Mouse (Mus musculus): ENCODE measurements around the gene Tmem248. TPM values are rescaled to one million over a fixed set of nuclear protein-coding genes. Genes with fewer than 3 reads are reported as not detected.

Gene Tmem248
- total and polyA plus RNA-seq, 3 experiments: 20.8 to 46.1 (median 35.7) TPM

DNA sequence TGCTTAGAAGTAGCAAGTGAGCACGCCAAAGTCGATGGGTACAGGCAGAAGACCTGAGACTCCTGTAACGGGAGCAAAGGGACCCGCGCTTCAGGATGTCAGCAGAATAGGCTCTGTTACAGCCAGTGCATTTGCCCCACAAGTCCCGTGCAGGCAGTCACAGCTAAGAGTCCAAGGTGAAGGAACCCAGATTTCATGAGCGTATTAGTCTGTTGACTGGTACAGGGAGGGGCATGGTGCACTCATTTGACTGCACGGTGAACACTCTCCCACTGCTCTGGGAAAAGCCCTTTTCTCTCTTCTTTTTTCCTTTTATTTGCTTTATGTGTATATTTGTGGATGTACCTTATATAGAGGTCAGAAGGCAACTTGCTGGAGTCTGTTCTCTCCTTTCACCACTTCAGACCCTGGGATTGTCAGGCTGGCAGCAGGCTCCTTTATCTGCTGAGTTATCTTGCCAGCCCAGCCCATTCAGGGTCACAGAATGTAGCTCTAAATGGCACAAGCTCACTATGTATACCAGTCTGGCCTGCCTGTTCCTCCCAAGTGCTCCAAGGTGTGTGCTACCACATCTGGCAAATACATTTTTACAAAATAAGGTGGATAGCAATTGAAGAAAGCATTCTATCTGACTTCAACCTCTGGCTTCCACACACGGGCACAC is 32.6 kb upstream of the Tmem248 start:
- Histone ChIP-seq H3K27ac (no peak overlapping the region), H3K4me3 (no peak overlapping the region), H3K79me2 (replicated peaks; ENCODE audit: control insufficient read depth, insufficient read depth, low read length) (no peaks in the 10 kb centered on the region; the same call in 1 of the 2 replicates), H3K9ac (ENCODE audit: low read depth, low read length) (no peak overlapping the region), H3K4me1 (ENCODE audit: control insufficient read depth, insufficient read depth, low read length) (peaks cover 7% of the 10 kb centered on the region), H3K36me3 (ENCODE audit: control insufficient read depth, insufficient read depth, low read length) (peaks cover 3% of the 10 kb centered on the region; the same call in 1 of the 2 replicates), H3K27me3 (ENCODE audit: control insufficient read depth, insufficient read depth, low read length) (no peaks in the 10 kb centered on the region)
- 72% methylated on average over 9 of the region's 9 CpGs for WGBS
- no peak for DNase-seq
- TF ChIP-seq CTCF (IDR thresholded peaks at IDR 0.05): no peak
- no peak for TF ChIP-seq EP300 (IDR thresholded peaks at IDR 0.05; ENCODE audit: insufficient read depth, low read depth, low read length)
- TF ChIP-seq POLR2A (IDR thresholded peaks at IDR 0.05; ENCODE audit: insufficient read depth, low read depth, low read length): no peak
- intact Hi-C loops (cut with DNase I): no loop called here

DNA sequence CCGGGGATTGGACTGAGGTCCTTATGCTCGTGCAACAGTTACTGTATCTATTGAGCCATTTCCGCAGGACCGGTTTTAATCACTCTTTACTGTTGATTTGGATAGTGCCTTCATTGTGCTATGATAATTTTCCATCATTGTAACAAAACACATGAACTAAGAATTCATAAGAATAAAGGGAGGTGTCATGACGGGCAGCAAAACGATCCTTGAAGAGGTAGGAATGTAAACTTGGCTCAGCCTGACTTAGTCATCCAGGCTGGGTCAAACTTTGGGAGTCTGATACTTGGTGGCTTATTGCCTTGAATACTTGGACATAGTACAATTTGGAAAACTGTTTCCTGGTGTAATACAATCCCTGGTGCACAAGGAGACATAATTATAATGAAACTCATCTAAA is 31.6 kb upstream of the Tmem248 start:
- WGBS: 66% methylated on average over 6 of the region's 6 CpGs
- no peak for DNase-seq
- H3K36me3 ChIP-seq (ENCODE audit: control insufficient read depth, insufficient read depth, low read length): peaks cover 3% of the 10 kb centered on the region; the same call in 1 of the 2 replicates
- H3K27me3 ChIP-seq (ENCODE audit: control insufficient read depth, insufficient read depth, low read length): no peaks in the 10 kb centered on the region
- intact Hi-C loops (cut with DNase I): no loop called here
- no peak overlapping the region for H3K4me3 ChIP-seq
- peaks cover 6% of the 10 kb centered on the region for H3K4me1 ChIP-seq (ENCODE audit: control insufficient read depth, insufficient read depth, low read length)
- TF ChIP-seq EP300 (IDR thresholded peaks at IDR 0.05; ENCODE audit: insufficient read depth, low read depth, low read length) (no peak), POLR2A (IDR thresholded peaks at IDR 0.05; ENCODE audit: insufficient read depth, low read depth, low read length) (no peak), CTCF (IDR thresholded peaks at IDR 0.05) (no peak)
- H3K79me2 ChIP-seq (replicated peaks; ENCODE audit: control insufficient read depth, insufficient read depth, low read length): no peaks in the 10 kb centered on the region; the same call in 1 of the 2 replicates
- no peak overlapping the region for H3K27ac ChIP-seq
- H3K9ac ChIP-seq (ENCODE audit: low read depth, low read length): no peak overlapping the region

DNA sequence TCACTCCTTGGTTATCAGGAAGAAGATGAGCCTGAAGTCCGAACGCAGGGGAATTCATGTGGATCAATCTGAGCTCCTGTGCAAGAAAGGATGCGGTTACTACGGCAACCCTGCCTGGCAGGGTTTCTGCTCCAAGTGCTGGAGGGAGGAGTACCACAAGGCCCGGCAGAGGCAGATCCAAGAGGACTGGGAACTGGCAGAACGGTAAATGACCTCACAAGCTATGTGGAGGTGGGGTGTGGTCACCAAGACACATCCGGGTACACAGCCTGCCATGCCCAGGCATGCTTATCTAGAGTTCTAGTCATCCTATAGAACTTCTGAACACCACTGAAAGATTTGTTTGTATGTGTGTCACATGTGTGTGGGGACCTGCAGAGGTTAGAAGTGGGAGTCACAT is 29.5 kb upstream of the Tmem248 start:
- Histone ChIP-seq H3K9ac (ENCODE audit: low read depth, low read length) (no peak overlapping the region), H3K36me3 (ENCODE audit: control insufficient read depth, insufficient read depth, low read length) (peaks cover 6% of the 10 kb centered on the region), H3K4me3 (no peak overlapping the region), H3K4me1 (ENCODE audit: control insufficient read depth, insufficient read depth, low read length) (peaks cover 2% of the 10 kb centered on the region; the same call in 1 of the 2 replicates), H3K79me2 (replicated peaks; ENCODE audit: control insufficient read depth, insufficient read depth, low read length) (no peaks in the 10 kb centered on the region; the same call in 1 of the 2 replicates), H3K27ac (no peak overlapping the region), H3K27me3 (ENCODE audit: control insufficient read depth, insufficient read depth, low read length) (no peaks in the 10 kb centered on the region)
- TF ChIP-seq POLR2A (IDR thresholded peaks at IDR 0.05; ENCODE audit: insufficient read depth, low read depth, low read length) (no peak), CTCF (IDR thresholded peaks at IDR 0.05) (no peak), EP300 (IDR thresholded peaks at IDR 0.05; ENCODE audit: insufficient read depth, low read depth, low read length) (no peak)
- intact Hi-C loops (cut with DNase I): no loop called here
- no peak for DNase-seq
- WGBS: 65% methylated on average over 7 of the region's 7 CpGs

DNA sequence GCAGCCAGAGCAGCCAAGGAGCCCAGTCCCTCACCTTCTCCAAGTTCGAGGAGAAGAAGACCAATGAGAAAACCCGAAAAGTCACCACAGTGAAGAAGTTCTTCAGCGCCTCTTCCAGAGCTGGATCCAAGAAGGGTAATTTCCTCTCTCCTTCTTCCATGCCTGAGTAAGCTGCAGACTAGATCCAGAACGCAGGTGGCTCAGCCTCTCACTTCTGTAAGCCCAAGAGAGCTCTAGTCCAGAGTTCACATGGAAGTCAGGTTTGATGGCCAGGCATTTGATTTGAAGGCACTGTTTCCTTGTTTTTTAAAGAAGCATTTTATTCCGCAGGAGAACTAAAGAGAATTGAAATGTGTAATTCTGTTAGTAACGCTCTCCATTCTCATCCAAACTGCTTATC is 26.0 kb upstream of the Tmem248 start:
- peaks cover 9% of the 10 kb centered on the region for H3K36me3 ChIP-seq (ENCODE audit: control insufficient read depth, insufficient read depth, low read length)
- WGBS: 90% methylated on average over 6 of the region's 6 CpGs
- no peak overlapping the region for H3K4me3 ChIP-seq
- no peaks in the 10 kb centered on the region for H3K4me1 ChIP-seq (ENCODE audit: control insufficient read depth, insufficient read depth, low read length)
- intact Hi-C loops (cut with DNase I): no loop called here
- DNase-seq: no peak
- H3K27ac ChIP-seq: no peak overlapping the region
- H3K79me2 ChIP-seq (replicated peaks; ENCODE audit: control insufficient read depth, insufficient read depth, low read length): no peaks in the 10 kb centered on the region; the same call in 1 of the 2 replicates
- H3K9ac ChIP-seq (ENCODE audit: low read depth, low read length): no peak overlapping the region
- TF ChIP-seq EP300 (IDR thresholded peaks at IDR 0.05; ENCODE audit: insufficient read depth, low read depth, low read length): no peak
- TF ChIP-seq CTCF (IDR thresholded peaks at IDR 0.05): no peak
- TF ChIP-seq POLR2A (IDR thresholded peaks at IDR 0.05; ENCODE audit: insufficient read depth, low read depth, low read length): no peak
- no peaks in the 10 kb centered on the region for H3K27me3 ChIP-seq (ENCODE audit: control insufficient read depth, insufficient read depth, low read length)

DNA sequence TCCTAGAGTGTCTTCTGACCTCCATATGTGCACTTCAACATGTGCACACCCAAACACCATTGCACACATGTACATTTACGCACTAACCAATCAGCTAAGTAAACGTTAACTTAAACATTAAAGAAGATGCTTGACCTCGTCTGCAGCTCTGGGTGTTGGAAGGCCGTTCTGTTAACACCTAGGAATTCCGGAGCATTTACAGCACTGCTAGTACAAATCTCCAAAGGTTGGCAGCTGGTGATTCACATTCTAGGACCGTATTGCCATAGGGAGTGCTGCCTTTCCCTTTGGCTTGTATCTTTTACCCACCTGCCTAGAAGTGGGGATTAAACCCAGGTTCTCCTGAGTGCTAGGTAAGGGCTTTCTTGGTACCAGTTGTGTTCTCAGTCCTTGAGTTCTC is 25.0 kb upstream of the Tmem248 start:
- 77% methylated on average over 6 of the region's 6 CpGs for WGBS
- peaks cover 11% of the 10 kb centered on the region for H3K36me3 ChIP-seq (ENCODE audit: control insufficient read depth, insufficient read depth, low read length)
- H3K4me1 ChIP-seq (ENCODE audit: control insufficient read depth, insufficient read depth, low read length): no peaks in the 10 kb centered on the region
- H3K27me3 ChIP-seq (ENCODE audit: control insufficient read depth, insufficient read depth, low read length): no peaks in the 10 kb centered on the region
- no peak for DNase-seq
- H3K4me3 ChIP-seq: no peak overlapping the region
- H3K79me2 ChIP-seq (replicated peaks; ENCODE audit: control insufficient read depth, insufficient read depth, low read length): no peaks in the 10 kb centered on the region; the same call in 1 of the 2 replicates
- H3K27ac ChIP-seq: no peak overlapping the region
- H3K9ac ChIP-seq (ENCODE audit: low read depth, low read length): no peak overlapping the region
- TF ChIP-seq CTCF (IDR thresholded peaks at IDR 0.05): no peak
- TF ChIP-seq POLR2A (IDR thresholded peaks at IDR 0.05; ENCODE audit: insufficient read depth, low read depth, low read length): no peak
- TF ChIP-seq EP300 (IDR thresholded peaks at IDR 0.05; ENCODE audit: insufficient read depth, low read depth, low read length): no peak
- intact Hi-C loops (cut with DNase I): no loop called here

DNA sequence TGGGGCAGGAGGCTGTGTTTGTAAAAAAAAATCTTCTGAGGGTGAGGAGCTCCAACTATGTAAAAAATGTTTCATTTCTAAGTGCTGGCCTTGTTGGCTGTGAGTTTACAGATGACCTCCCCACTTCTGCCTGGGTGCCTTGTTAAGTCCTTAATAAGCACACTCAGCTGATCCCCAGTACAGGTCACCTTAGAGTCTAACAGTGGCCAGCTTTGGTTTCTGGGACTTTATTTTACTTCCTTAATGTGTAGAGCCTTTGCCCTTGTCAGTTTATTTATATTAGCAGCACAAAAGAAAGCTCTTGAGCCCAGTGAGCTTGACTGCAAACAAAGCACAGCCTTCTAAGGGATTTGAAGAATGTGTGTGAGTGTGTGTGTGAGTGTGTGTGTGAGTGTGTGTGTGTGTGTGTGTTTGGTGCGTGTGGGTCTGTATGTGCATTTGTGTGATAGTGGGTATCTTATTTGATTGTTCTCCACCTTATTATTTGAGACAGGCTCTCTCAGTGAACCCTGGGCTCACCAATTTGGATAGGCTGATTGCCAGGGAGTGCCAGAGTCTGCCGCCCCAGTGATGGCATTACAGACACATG is 24.4 kb upstream of the Tmem248 start:
- H3K27ac ChIP-seq: no peak overlapping the region
- DNase-seq: no peak
- intact Hi-C loops (cut with DNase I): no loop called here
- no peaks in the 10 kb centered on the region for H3K27me3 ChIP-seq (ENCODE audit: control insufficient read depth, insufficient read depth, low read length)
- H3K79me2 ChIP-seq (replicated peaks; ENCODE audit: control insufficient read depth, insufficient read depth, low read length): no peaks in the 10 kb centered on the region; the same call in 1 of the 2 replicates
- TF ChIP-seq EP300 (IDR thresholded peaks at IDR 0.05; ENCODE audit: insufficient read depth, low read depth, low read length) (no peak), POLR2A (IDR thresholded peaks at IDR 0.05; ENCODE audit: insufficient read depth, low read depth, low read length) (no peak), CTCF (IDR thresholded peaks at IDR 0.05) (no peak)
- H3K4me3 ChIP-seq: no peak overlapping the region
- H3K36me3 ChIP-seq (ENCODE audit: control insufficient read depth, insufficient read depth, low read length): peaks cover 11% of the 10 kb centered on the region
- H3K9ac ChIP-seq (ENCODE audit: low read depth, low read length): no peak overlapping the region
- no peaks in the 10 kb centered on the region for H3K4me1 ChIP-seq (ENCODE audit: control insufficient read depth, insufficient read depth, low read length)
- 55% methylated on average over 2 of the region's 2 CpGs for WGBS
